Mouse (Mus musculus) C2C12 (cell line): Measurements from ENCODE around the gene Tial1. TPM values are rescaled to one million over a fixed set of nuclear protein-coding genes. Genes with fewer than 3 reads are reported as not detected.

Experiments used
- H3K27me3 ChIP-seq: one replicate; pipeline ENCODE4 v1.6.1; 2011; ENCODE audit not compliant: control insufficient read depth, insufficient read depth, insufficient read length
- H3K36me3 ChIP-seq: one replicate; pipeline ENCODE4 v1.6.1; 2011; ENCODE audit not compliant: control insufficient read depth, insufficient read depth
- H3K4me3 ChIP-seq: one replicate; pipeline ENCODE4 v1.5.1; 2011; ENCODE audit warnings: mild to moderate bottlenecking, control low read depth; ENCODE audit not compliant: poor library complexity, insufficient read depth, severe bottlenecking
- H3K79me2 ChIP-seq: one replicate; pipeline ENCODE4 v1.6.1; 2011; ENCODE audit not compliant: control insufficient read depth, insufficient read depth
- H3K79me3 ChIP-seq: one replicate; pipeline ENCODE4 v1.6.1; 2011; ENCODE audit warnings: low read depth, control low read depth
- H3ac ChIP-seq: one replicate; pipeline ENCODE3; 2011; ENCODE audit warnings: low read depth; ENCODE audit not compliant: control insufficient read depth, insufficient read length
- CEBPB ChIP-seq: IDR thresholded peaks from one replicate; pipeline ENCODE4 v1.6.1; 2011; ENCODE audit warnings: low read depth, mild to moderate bottlenecking, control low read depth, moderate library complexity
- CTCF ChIP-seq: IDR thresholded peaks from one replicate; pipeline ENCODE4 v1.5.1; 2011; ENCODE audit not compliant: control insufficient read depth, insufficient read depth, insufficient read length
- FOSL1 ChIP-seq: IDR thresholded peaks from one replicate; pipeline ENCODE4 v1.8.0; 2011; ENCODE audit warnings: mild to moderate bottlenecking, low read length; ENCODE audit not compliant: poor library complexity, insufficient read depth, severe bottlenecking
- MAX ChIP-seq: IDR thresholded peaks from one replicate; pipeline ENCODE4 v1.6.1; 2011; ENCODE audit warnings: mild to moderate bottlenecking, control low read depth
- MYOD1 ChIP-seq: IDR thresholded peaks from one replicate; pipeline ENCODE4 v1.6.1; 2011; ENCODE audit warnings: low read depth; ENCODE audit not compliant: control insufficient read depth, insufficient read length
- MYOG ChIP-seq: IDR thresholded peaks from one replicate; pipeline ENCODE4 v1.6.1; 2011; ENCODE audit not compliant: control insufficient read depth, insufficient read length; ENCODE audit errors: extremely low read depth
- USF1 ChIP-seq: IDR thresholded peaks from one replicate; pipeline ENCODE4 v1.6.1; 2011; ENCODE audit warnings: low read depth, mild to moderate bottlenecking, control low read depth, moderate library complexity
- polyA plus RNA-seq: library from polyadenylated mRNA; unstranded; fragments of >200 nt; fragmentation: generic; extraction: Trizol; gene quantifications from one replicate; pipeline ENCODE4 v1.2.1, GENCODE M21; 2012; ENCODE audit warnings: missing spikeins

Tial1 gene
- polyA plus RNA-seq, 1 experiment = 46.4 TPM

- Histone ChIP-seq H3K4me3 (no peak overlapping the region), H3K27me3 (no peaks in the 10 kb centered on the region), H3ac (no peak overlapping the region), H3K79me3 (peaks cover 63% of the 10 kb centered on the region), H3K36me3 (peaks cover 71% of the 10 kb centered on the region), H3K79me2 (peaks cover 92% of the 10 kb centered on the region)
- no peak for TF ChIP-seq MAX
- TF ChIP-seq USF1 = no peak
- TF ChIP-seq MYOD1 = no peak
- TF ChIP-seq CTCF = no peak
- no peak for TF ChIP-seq FOSL1
- no peak for TF ChIP-seq MYOG
- no peak for TF ChIP-seq CEBPB
Measured at GRCm38 (mm10) chr7:128452731-128453130, 8.8 kb downstream of the Tial1 start.

GRCm38 (mm10) chr7:128440584-128440983 lies 20.9 kb downstream of the Tial1 start:
- H3K79me3 ChIP-seq = no peaks in the 10 kb centered on the region
- TF ChIP-seq MYOD1 (no peak), MYOG (no peak), FOSL1 (no peak), MAX (no peak), USF1 (no peak), CTCF (no peak), CEBPB (no peak)
- H3K4me3 ChIP-seq = no peak overlapping the region
- no peaks in the 10 kb centered on the region for H3K27me3 ChIP-seq
- H3K36me3 ChIP-seq = peaks cover 59% of the 10 kb centered on the region
- no peak overlapping the region for H3ac ChIP-seq
- H3K79me2 ChIP-seq = no peaks in the 10 kb centered on the region

DNA sequence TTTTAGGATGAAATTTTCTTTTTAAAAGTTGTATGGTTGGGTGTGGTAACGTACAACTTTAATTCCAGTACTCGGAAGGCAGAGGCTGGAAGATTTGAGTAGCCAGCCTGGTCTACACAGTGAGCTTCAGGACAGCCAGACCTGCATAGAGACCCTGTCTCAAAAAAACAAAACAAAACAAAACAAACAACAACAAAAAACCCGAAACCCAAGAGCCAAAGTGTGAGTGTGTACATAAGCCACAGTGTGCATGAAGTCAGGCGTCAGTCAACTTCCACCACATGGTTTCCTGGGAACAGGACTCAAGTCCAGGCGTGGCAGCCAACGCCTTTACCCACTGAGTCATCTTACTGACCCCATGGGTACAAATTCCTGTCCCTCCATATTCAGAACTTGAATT lies 22.3 kb downstream of the Tial1 start:
- Histone ChIP-seq H3K79me3 (no peaks in the 10 kb centered on the region), H3K27me3 (no peaks in the 10 kb centered on the region), H3ac (no peak overlapping the region), H3K79me2 (no peaks in the 10 kb centered on the region), H3K36me3 (peaks cover 46% of the 10 kb centered on the region), H3K4me3 (no peak overlapping the region)
- TF ChIP-seq CEBPB (no peak), MAX (no peak), USF1 (no peak), MYOG (no peak), CTCF (no peak), MYOD1 (no peak), FOSL1 (no peak)

GRCm38 (mm10) chr7:128438131-128438530 lies 23.4 kb downstream of the Tial1 start:
- Histone ChIP-seq H3K36me3 (peaks cover 35% of the 10 kb centered on the region), H3K27me3 (no peaks in the 10 kb centered on the region), H3ac (no peak overlapping the region), H3K79me3 (no peaks in the 10 kb centered on the region), H3K4me3 (no peak overlapping the region), H3K79me2 (no peaks in the 10 kb centered on the region)
- TF ChIP-seq CEBPB (no peak), MAX (no peak), CTCF (no peak), FOSL1 (no peak), MYOG (no peak), USF1 (no peak), MYOD1 (no peak)

DNA sequence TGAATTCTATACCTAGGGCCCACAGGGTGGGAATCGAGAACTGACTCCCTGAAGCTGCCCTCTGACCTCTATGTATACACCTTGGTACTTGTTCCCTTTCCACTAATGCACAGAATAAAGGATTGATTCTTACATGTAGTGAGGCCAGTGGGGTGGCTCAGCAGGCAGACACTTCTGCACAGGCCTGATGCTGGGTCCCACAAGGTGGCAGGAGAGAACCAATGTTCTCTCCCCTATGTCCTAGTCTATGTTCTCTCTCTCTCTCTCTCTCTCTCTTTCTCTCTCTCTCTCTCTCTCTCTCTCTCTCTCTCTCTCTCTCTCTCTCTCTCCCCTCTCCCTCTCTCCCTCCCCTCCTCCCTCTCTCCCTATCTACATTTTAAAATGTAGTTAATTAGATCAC lies 28.3 kb downstream of the Tial1 start:
- H3K27me3 ChIP-seq = no peaks in the 10 kb centered on the region
- no peak overlapping the region for H3ac ChIP-seq
- no peaks in the 10 kb centered on the region for H3K79me2 ChIP-seq
- H3K4me3 ChIP-seq = no peak overlapping the region
- H3K79me3 ChIP-seq = no peaks in the 10 kb centered on the region
- TF ChIP-seq CTCF = peak; percentile 20
- TF ChIP-seq MYOD1 = no peak
- H3K36me3 ChIP-seq = no peaks in the 10 kb centered on the region

DNA sequence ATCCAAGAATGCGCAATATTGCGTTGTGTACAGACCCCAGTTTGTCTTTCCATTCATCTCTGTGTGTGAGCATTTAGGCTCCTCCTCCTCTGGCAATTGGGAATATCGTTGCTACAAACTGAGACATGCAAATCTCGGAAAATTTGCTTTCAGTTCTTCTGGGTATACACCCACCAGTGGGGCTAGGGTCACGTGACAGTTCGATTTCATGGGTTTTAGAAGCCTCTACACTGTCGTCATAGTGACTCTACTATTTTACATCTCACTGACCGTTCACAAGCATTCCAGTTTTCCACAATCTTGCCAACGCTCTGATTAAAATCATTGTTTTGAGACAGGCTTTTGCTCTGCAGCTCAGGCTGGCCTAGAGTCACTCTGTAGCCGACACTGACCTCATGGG lies 28.9 kb downstream of the Tial1 start:
- Histone ChIP-seq H3K36me3 (no peaks in the 10 kb centered on the region), H3ac (no peak overlapping the region), H3K4me3 (no peak overlapping the region), H3K79me3 (no peaks in the 10 kb centered on the region), H3K27me3 (no peaks in the 10 kb centered on the region), H3K79me2 (no peaks in the 10 kb centered on the region)
- TF ChIP-seq USF1 (peak; percentile 54), MAX (no peak)
